Mouse (Mus musculus): Measurements from ENCODE around the gene Cpz.

- TF ChIP-seq CTCF (IDR thresholded peaks at IDR 0.05; ENCODE audit: low read depth, low read length) (no peak), EP300 (IDR thresholded peaks at IDR 0.05; ENCODE audit: insufficient read depth, low read depth, low read length) (no peak), POLR2A (IDR thresholded peaks at IDR 0.05; ENCODE audit: insufficient read depth, low read length) (no peak)
These were observed 71.2 kb downstream of the Cpz start for GRCm38 (mm10) chr5:35454187-35454800.
